Mouse (Mus musculus) CH12.LX (cell line): Measurements from ENCODE around the gene Als2cr12. TPM values are rescaled to one million over a fixed set of nuclear protein-coding genes. Genes with fewer than 3 reads are reported as not detected.
A peak's percentile ranks its signal among the peaks of the same experiment; 100 is the strongest.
"Not testable (repeated sequence)": the region's sequence is repeated elsewhere in the genome, so short reads cannot be mapped to it uniquely, and the experiment has no call there.

ENCODE experiments used
- DNase-seq: peaks from one replicate; pipeline ENCODE4 v3.0.0-alpha.2; 2013; ENCODE audit errors: extremely low read depth
- H3K27ac ChIP-seq: 2 replicates; pipeline ENCODE4 v1.5.1; 2012; ENCODE audit warnings: low read depth, mild to moderate bottlenecking, control low read depth, moderate library complexity; ENCODE audit not compliant: insufficient read depth
- H3K27me3 ChIP-seq: replicated peaks from 2 replicates; pipeline ENCODE3; 2012; ENCODE audit warnings: inconsistent platforms
- H3K36me3 ChIP-seq, 2 experiments: replicated peaks in 1 of 2; 2 replicates each; pipeline versions ENCODE3 to v1.6.1; 2012; ENCODE audit warnings: inconsistent platforms in 1 of 2, low read length in 1 of 2, mild to moderate bottlenecking in 1 of 2, mixed read lengths in 1 of 2, moderate library complexity in 1 of 2; ENCODE audit not compliant: control insufficient read depth in 1 of 2, insufficient read depth in 1 of 2
- H3K4me1 ChIP-seq, 2 experiments: 2 replicates each; pipeline ENCODE4 v1.6.1; 2012; ENCODE audit warnings: inconsistent platforms in 1 of 2, moderate library complexity in 1 of 2; ENCODE audit not compliant: insufficient read depth in 2 of 2, control insufficient read depth in 1 of 2
- H3K4me2 ChIP-seq: 2 replicates; pipeline ENCODE4 v1.6.1; 2012; ENCODE audit warnings: low read depth, mild to moderate bottlenecking, control low read depth; ENCODE audit not compliant: poor library complexity, insufficient read depth, severe bottlenecking
- H3K4me3 ChIP-seq, 3 experiments: fragments of 150-350 bp in 1 of 3; sonication (generic) in 1 of 3; replicated peaks in 1 of 3; 2 replicates each; pipeline versions ENCODE3 to v1.5.1; 2011 to 2012; ENCODE audit warnings: low read depth in 2 of 3, low read length in 2 of 3, mild to moderate bottlenecking in 2 of 3, moderate library complexity in 2 of 3, control low read depth in 1 of 3, improper control_type of control experiment in 1 of 3, inconsistent platforms in 1 of 3, mixed read lengths in 1 of 3; ENCODE audit not compliant: poor library complexity in 1 of 3
- H3K79me2 ChIP-seq: replicated peaks from 2 replicates; pipeline ENCODE4 v1.6.1; 2012; ENCODE audit warnings: mild to moderate bottlenecking, moderate library complexity; ENCODE audit not compliant: control insufficient read depth, poor library complexity, insufficient read depth, severe bottlenecking; ENCODE audit errors: extremely low read depth
- H3K9ac ChIP-seq: 2 replicates; pipeline ENCODE4 v1.6.1; 2012; ENCODE audit warnings: low read depth, mild to moderate bottlenecking, control low read depth, moderate library complexity; ENCODE audit not compliant: insufficient read depth
- H3K9me3 ChIP-seq: replicated peaks from 2 replicates; pipeline ENCODE3; 2012; ENCODE audit warnings: low read length, inconsistent platforms, mixed read lengths
- CTCF ChIP-seq, 2 experiments: IDR thresholded peaks in 1 of 2; conservative IDR thresholded peaks in 1 of 2; 2 replicates each; pipeline ENCODE4 v1.5.1; 2011 to 2012; ENCODE audit warnings: low read depth in 2 of 2, low read length in 2 of 2, improper control_type of control experiment in 1 of 2, inconsistent platforms in 1 of 2, mild to moderate bottlenecking in 1 of 2, moderate library complexity in 1 of 2
- ELF1 ChIP-seq: IDR thresholded peaks from 2 replicates; pipeline ENCODE4 v1.6.1; 2014; ENCODE audit warnings: low read depth, mild to moderate bottlenecking, inconsistent platforms, low read length, improper control_type of control experiment
- EP300 ChIP-seq: IDR thresholded peaks from 2 replicates; pipeline ENCODE4 v1.6.1; 2011; ENCODE audit warnings: low read length, improper control_type of control experiment
- GABPA ChIP-seq: IDR thresholded peaks from 2 replicates; pipeline ENCODE4 v1.6.1; 2012; ENCODE audit warnings: low read depth, low read length, improper control_type of control experiment, inconsistent platforms; ENCODE audit not compliant: insufficient replicate concordance
- IRF4 ChIP-seq: IDR thresholded peaks from 2 replicates; pipeline ENCODE4 v1.6.1; 2014; ENCODE audit warnings: low read depth, mild to moderate bottlenecking, inconsistent platforms, low read length, improper control_type of control experiment
- JUN ChIP-seq: IDR thresholded peaks from 2 replicates; pipeline ENCODE4 v1.6.1; 2011; ENCODE audit warnings: low read depth, mild to moderate bottlenecking, low read length, improper control_type of control experiment, moderate library complexity; ENCODE audit not compliant: insufficient read depth
- JUND ChIP-seq: conservative IDR thresholded peaks from 2 replicates; pipeline ENCODE4 v1.6.1; 2011; ENCODE audit warnings: low read depth, low read length, improper control_type of control experiment
- KAT2A ChIP-seq: IDR thresholded peaks from 2 replicates; pipeline ENCODE4 v1.6.1; 2012; ENCODE audit warnings: low read length, improper control_type of control experiment, inconsistent platforms; ENCODE audit not compliant: insufficient replicate concordance
- MAZ ChIP-seq: IDR thresholded peaks from 2 replicates; pipeline ENCODE4 v1.6.1; 2012; ENCODE audit warnings: low read depth, mild to moderate bottlenecking, inconsistent platforms, low read length, improper control_type of control experiment, moderate library complexity
- MXI1 ChIP-seq: IDR thresholded peaks from 2 replicates; pipeline ENCODE4 v1.6.1; 2011; ENCODE audit warnings: mild to moderate bottlenecking, low read depth, low read length, improper control_type of control experiment
- MYC ChIP-seq: IDR thresholded peaks from 2 replicates; pipeline ENCODE4 v1.6.1; 2011; ENCODE audit warnings: low read depth, mild to moderate bottlenecking, improper control_type of control experiment, low read length
- PAX5 ChIP-seq: IDR thresholded peaks from 2 replicates; pipeline ENCODE4 v1.6.1; 2012; ENCODE audit warnings: low read length, inconsistent platforms, mixed read lengths
- POLR2AphosphoS2 ChIP-seq: IDR thresholded peaks from 2 replicates; pipeline ENCODE4 v1.6.1; 2011; ENCODE audit warnings: low read depth, low read length, improper control_type of control experiment
- RAD21 ChIP-seq: IDR thresholded peaks from 2 replicates; pipeline ENCODE4 v1.6.1; 2011; ENCODE audit warnings: low read depth, mild to moderate bottlenecking, low read length, improper control_type of control experiment, moderate library complexity
- SMC3 ChIP-seq: IDR thresholded peaks from 2 replicates; pipeline ENCODE4 v1.6.1; 2011; ENCODE audit warnings: low read depth, low read length, improper control_type of control experiment
- TBP ChIP-seq: conservative IDR thresholded peaks from 2 replicates; pipeline ENCODE4 v1.6.1; 2011; ENCODE audit warnings: low read depth, low read length, improper control_type of control experiment
- UBTF ChIP-seq: IDR thresholded peaks from 2 replicates; pipeline ENCODE4 v1.6.1; 2012; ENCODE audit warnings: low read depth, mild to moderate bottlenecking, inconsistent platforms, low read length, improper control_type of control experiment, moderate library complexity
- ZC3H11A ChIP-seq: IDR thresholded peaks from 2 replicates; pipeline ENCODE4 v1.6.1; 2012; ENCODE audit warnings: low read depth, mild to moderate bottlenecking, inconsistent platforms, low read length, improper control_type of control experiment
- ZKSCAN1 ChIP-seq: IDR thresholded peaks from 2 replicates; pipeline ENCODE4 v1.6.1; 2012; ENCODE audit warnings: low read depth, inconsistent platforms, low read length, improper control_type of control experiment, borderline replicate concordance
- ZMIZ1 ChIP-seq: IDR thresholded peaks from 2 replicates; pipeline ENCODE4 v1.6.1; 2012; ENCODE audit warnings: low read depth, mild to moderate bottlenecking, inconsistent platforms, low read length, improper control_type of control experiment
- dilution Hi-C: fragments of 300-500 bp; cut with MboI; formaldehyde crosslinking; loops from 2 replicates; pipeline ENCODE4 v1.14.3; 2020; ENCODE audit warnings: low sequenced_read_pairs; ENCODE audit not compliant: extremely low pct_unique_long_range_greater_than_20kb, extremely low pct_ligation_motif_present
- in situ Hi-C: fragments of 300-500 bp; cut with MboI; formaldehyde crosslinking; loops from 3 replicates; pipeline ENCODE4 v1.14.3; 2019; ENCODE audit warnings: low sequenced_read_pairs, low pct_ligation_motif_present, low pct_unique_long_range_greater_than_20kb, mixed read lengths
- polyA plus RNA-seq: library from polyadenylated mRNA; unstranded; fragments of >175 nt; gene quantifications from 2 replicates; pipeline ENCODE4 v1.2.1, GENCODE M21; 2012; ENCODE audit warnings: low read depth; ENCODE audit not compliant: insufficient read length
- total RNA-seq, 2 experiments: library from RNA; depleted of rRNA; stranded (reverse); fragments of 300-350 nt in 1 of 2; fragments of >200 nt in 1 of 2; gene quantifications; 2 replicates each; pipeline ENCODE4 v1.2.3; 2012 to 2014

The Als2cr12 gene
- total and polyA plus RNA-seq, 3 experiments, result 0.33 TPM; not detected in 2

DNA sequence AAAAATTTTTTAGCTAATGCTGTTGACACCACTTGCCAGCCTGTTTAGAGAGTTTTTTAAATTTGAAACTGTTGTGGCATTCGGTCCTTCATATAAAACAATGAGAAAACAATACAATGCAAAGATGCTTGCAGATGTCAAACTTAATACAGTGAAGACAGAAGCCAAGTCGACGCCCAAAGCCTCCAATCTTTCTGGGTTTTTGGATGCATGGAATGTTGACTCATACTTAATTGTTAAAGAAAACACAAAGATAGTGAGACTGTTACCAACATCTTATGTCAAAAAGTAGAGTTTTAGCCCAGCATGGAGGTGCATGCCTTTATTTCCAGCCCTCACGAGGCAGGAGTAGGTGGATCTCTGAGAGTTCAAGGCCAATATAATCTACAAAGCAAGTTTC is 3.0 kb upstream of the Als2cr12 start:
- no peaks in the 10 kb centered on the region for H3K4me1 ChIP-seq
- TF ChIP-seq GABPA (no peak), CTCF (conservative IDR thresholded peaks at IDR 0.05 in 1 of 2, IDR thresholded peaks at IDR 0.05 in 1 of 2; ENCODE audit: low read depth in 2 of 2, low read length in 2 of 2) (no peak), EP300 (no peak), ZMIZ1 (no peak), ZC3H11A (no peak), TBP (no peak), UBTF (no peak), POLR2AphosphoS2 (no peak), JUND (no peak), KAT2A (no peak), ZKSCAN1 (no peak)
- H3K27me3 ChIP-seq, result no peaks in the 10 kb centered on the region
- no peak overlapping the region for H3K27ac ChIP-seq
- H3K36me3 ChIP-seq, result no peaks in the 10 kb centered on the region
- dilution Hi-C loops, result no loop called here
- no peak overlapping the region for H3K9ac ChIP-seq
- no peak for DNase-seq
- no peak overlapping the region for H3K4me2 ChIP-seq
- in situ Hi-C loops, result loop anchor here (25.0 kb wide), 2 partner anchors 211 to 411 kb away; partner anchors contain the start of gene Aox2
- H3K4me3 ChIP-seq, result no peak overlapping the region
- no peaks in the 10 kb centered on the region for H3K79me2 ChIP-seq
- H3K9me3 ChIP-seq, result no peaks in the 10 kb centered on the region

DNA sequence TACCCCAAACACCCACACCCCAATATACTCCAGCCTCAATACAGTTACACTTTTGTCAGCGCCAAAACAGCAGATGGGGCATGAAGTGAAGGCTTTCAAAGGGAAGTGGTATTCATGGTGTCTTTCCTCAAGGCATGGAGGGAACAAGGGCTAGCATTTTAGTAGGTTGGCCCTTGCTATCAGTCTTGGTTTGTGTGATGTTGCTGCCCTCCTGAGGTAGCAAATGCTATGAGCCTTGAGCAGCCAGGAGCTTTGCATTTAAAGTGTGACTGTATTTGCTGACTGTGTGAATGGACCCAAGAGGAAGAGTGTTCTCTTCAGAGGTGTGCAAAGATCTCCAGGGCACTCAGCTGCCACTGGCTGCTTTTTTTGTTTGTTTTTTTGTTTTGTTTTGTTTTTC is 1.8 kb upstream of the Als2cr12 start:
- H3K4me1 ChIP-seq, H3K27me3 ChIP-seq, H3K27ac ChIP-seq, dilution Hi-C loops, H3K9me3 ChIP-seq, H3K79me2 ChIP-seq, H3K9ac ChIP-seq, H3K4me2 ChIP-seq, H3K36me3 ChIP-seq, H3K4me3 ChIP-seq: not testable (repeated sequence)
- peak; percentile 38 for DNase-seq
- in situ Hi-C loops, result loop anchor here (25.0 kb wide), 2 partner anchors 210 to 410 kb away; partner anchors contain the start of gene Aox2
- peak; percentile 57 for TF ChIP-seq RAD21
- TF ChIP-seq CTCF (conservative IDR thresholded peaks at IDR 0.05 in 1 of 2, IDR thresholded peaks at IDR 0.05 in 1 of 2; ENCODE audit: low read depth in 2 of 2, low read length in 2 of 2), result peak in 1 of 2 experiments; percentile 64; a peak in 2 of 4 replicates
- peak; percentile 44 for TF ChIP-seq SMC3

DNA sequence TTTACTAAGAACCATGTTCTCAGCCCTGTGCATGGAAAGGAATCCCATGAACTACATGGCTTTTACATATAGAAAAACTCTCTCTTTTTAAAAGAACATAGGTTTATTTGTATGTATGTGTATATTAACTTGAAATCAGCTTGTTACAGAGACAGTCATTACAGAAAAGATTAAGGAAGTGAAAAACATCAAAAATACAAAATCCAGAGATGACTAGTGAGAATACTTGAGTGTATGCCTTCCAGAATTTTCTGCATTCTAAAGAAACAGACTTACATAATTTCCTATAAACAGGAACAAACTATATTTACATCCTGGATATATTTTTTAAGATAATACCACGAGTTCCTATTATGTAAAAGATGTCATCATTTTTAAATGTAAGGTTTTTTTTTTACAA is 2.1 kb downstream of the Als2cr12 start:
- in situ Hi-C loops, result loop anchor here (25.0 kb wide), 2 partner anchors 206 to 406 kb away; partner anchors contain the start of gene Aox2
- Histone ChIP-seq H3K79me2 (no peaks in the 10 kb centered on the region), H3K27ac (no peak overlapping the region), H3K4me2 (no peak overlapping the region), H3K9me3 (no peaks in the 10 kb centered on the region), H3K4me3 (no peak overlapping the region), H3K27me3 (no peaks in the 10 kb centered on the region), H3K9ac (no peak overlapping the region), H3K4me1 (no peaks in the 10 kb centered on the region), H3K36me3 (no peaks in the 10 kb centered on the region)
- peak; percentile 68 for TF ChIP-seq EP300
- TF ChIP-seq PAX5, result no peak
- no peak for TF ChIP-seq GABPA
- no peak for TF ChIP-seq MAZ
- no peak for TF ChIP-seq MXI1
- no peak for TF ChIP-seq MYC
- peak; percentile 40; the same call in 1 of the 2 replicates for TF ChIP-seq JUN
- TF ChIP-seq UBTF, result no peak
- TF ChIP-seq JUND, result peak; percentile 57; the same call in 1 of the 2 replicates
- no peak for TF ChIP-seq RAD21
- no peak for TF ChIP-seq SMC3
- TF ChIP-seq ELF1, result no peak
- no peak for TF ChIP-seq CTCF (conservative IDR thresholded peaks at IDR 0.05 in 1 of 2, IDR thresholded peaks at IDR 0.05 in 1 of 2; ENCODE audit: low read depth in 2 of 2, low read length in 2 of 2)
- 0 out of 2 replicates have a peak, but pooled peaks have one; percentile 15 for TF ChIP-seq IRF4
- dilution Hi-C loops, result no loop called here
- DNase-seq, result no peak
